Mouse (Mus musculus) ES-Bruce4 (cell line): ENCODE data around the gene Fbxl19.

Experiments
- CTCF ChIP-seq: IDR thresholded peaks from one replicate; pipeline ENCODE4 v1.8.1; 2011; ENCODE audit warnings: low read depth, low read length
- EP300 ChIP-seq: IDR thresholded peaks from 2 replicates; pipeline ENCODE4 v1.6.1; 2011; ENCODE audit warnings: low read depth, low read length; ENCODE audit not compliant: insufficient read depth
- POLR2A ChIP-seq: IDR thresholded peaks from one replicate; pipeline ENCODE4 v1.8.1; 2011; ENCODE audit warnings: low read length; ENCODE audit not compliant: insufficient read depth

GRCm38 (mm10) chr7:127705706-127706105, 38.6 kb upstream of the Fbxl19 start:
- no peak for TF ChIP-seq EP300
- TF ChIP-seq CTCF = no peak
- no peak for TF ChIP-seq POLR2A
